Mouse (Mus musculus) kidney, postnatal 4 days (tissue): ENCODE measurements around the gene Olfr1446.

Source experiments
- DNase-seq, 2 experiments: peaks; one replicate each; pipeline ENCODE4 v3.0.0; 2021; ENCODE audit warnings: mixed read lengths in 2 of 2

Gene Olfr1446

GRCm38 (mm10) chr19:12893424-12893823 lies at the start of gene Olfr1446:
TSS of gene Olfr1446 (minus strand) at chr19:12893524.
- no peak for DNase-seq

GRCm38 (mm10) chr19:12930540-12930939 lies 37.2 kb upstream of the Olfr1446 start, which contains the start of gene Olfr1449:
TSS of gene Olfr1449 (plus strand) at chr19:12930840.
- no peak for DNase-seq

GRCm38 (mm10) chr19:12924319-12924718 lies 31.0 kb upstream of the Olfr1446 start, which contains the start of gene Olfr1448:
TSS of gene Olfr1448 (minus strand) at chr19:12924419.
- no peak for DNase-seq

- DNase-seq = no peak
Measured at GRCm38 (mm10) chr19:12903643-12904042, 10.3 kb upstream of the Olfr1446 start, which contains the start of gene Olfr1447. TSS of gene Olfr1447 (minus strand) at chr19:12903743.

- DNase-seq = no peak
Measured at GRCm38 (mm10) chr19:12883555-12883954, 9.8 kb downstream of the Olfr1446 start, which contains the start of gene Olfr1445. TSS of gene Olfr1445 (plus strand) at chr19:12883855.

GRCm38 (mm10) chr19:12856983-12857382 lies 36.3 kb downstream of the Olfr1446 start, which contains the start of gene Olfr1444:
TSS of gene Olfr1444 (plus strand) at chr19:12857283.
- DNase-seq = no peak

GRCm38 (mm10) chr19:12846382-12846781 lies 46.9 kb downstream of the Olfr1446 start, which contains the start of gene Gm5244:
TSS of gene Gm5244 (plus strand) at chr19:12846682.
- DNase-seq = no peak

GRCm38 (mm10) chr19:12838507-12838906 lies 54.8 kb downstream of the Olfr1446 start:
- no peak for DNase-seq
